Mouse (Mus musculus) small intestine, adult 2 months (tissue): ENCODE measurements around the gene Sytl3.
"Not testable (repeated sequence)": the region's sequence is repeated elsewhere in the genome, so short reads cannot be mapped to it uniquely, and the experiment has no call there.

Experiments used
- CTCF ChIP-seq: fragments of 200-500 bp; IDR thresholded peaks from 2 replicates; pipeline ENCODE4 v1.5.1; 2012; ENCODE audit warnings: low read depth, mild to moderate bottlenecking, control low read depth, inconsistent platforms, low read length, moderate library complexity, mixed read lengths; ENCODE audit not compliant: insufficient replicate concordance, insufficient read length; ENCODE audit errors: extremely low read depth
- POLR2A ChIP-seq: fragments of 200-500 bp; IDR thresholded peaks from 2 replicates; pipeline ENCODE4 v1.6.1; 2012; ENCODE audit warnings: low read depth, mild to moderate bottlenecking, control low read depth, inconsistent platforms, low read length, moderate library complexity

DNA sequence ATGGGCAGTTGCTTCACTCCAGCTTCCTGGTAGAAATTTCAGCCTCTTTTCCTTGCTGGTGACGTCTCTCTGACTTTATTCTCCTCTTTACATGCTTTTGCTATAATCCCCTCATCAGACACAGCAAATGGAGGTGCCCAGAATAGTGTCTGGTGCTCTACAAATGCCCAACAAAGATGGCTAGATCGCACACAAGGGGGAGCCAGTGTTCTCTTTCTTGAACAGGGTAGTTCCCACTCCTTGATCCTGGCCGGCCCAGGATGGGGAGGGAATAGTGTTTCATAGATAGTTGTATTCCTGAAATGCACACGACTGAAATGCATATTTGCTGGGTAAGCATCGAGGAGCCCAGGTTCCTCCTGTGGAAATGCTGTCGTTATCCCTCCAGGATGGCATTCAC lies 9.6 kb downstream of the Sytl3 start:
- not testable (repeated sequence) for TF ChIP-seq POLR2A, CTCF
